Mouse (Mus musculus) ovary, postnatal 14 days (tissue): Measurements from ENCODE around the gene Med1.
"Not testable (repeated sequence)": the region's sequence is repeated elsewhere in the genome, so short reads cannot be mapped to it uniquely, and the experiment has no call there.

ENCODE experiments used
- DNase-seq: peaks from one replicate; pipeline ENCODE4 v3.0.0; 2022; ENCODE audit warnings: low spot score

Gene Med1

GRCm38 (mm10) chr11:98192901-98193805 is at the start of gene Med1:
Med1 (minus strand) TSS chr11:98193293.
- peak; percentile 86 for DNase-seq

GRCm38 (mm10) chr11:98238995-98239394 is 45.9 kb upstream of the Med1 start:
- no peak for DNase-seq

- DNase-seq, result no peak
Observed at GRCm38 (mm10) chr11:98238416-98238815, 45.3 kb upstream of the Med1 start.

- DNase-seq, result no peak
Observed at GRCm38 (mm10) chr11:98226349-98226748, 33.3 kb upstream of the Med1 start.

GRCm38 (mm10) chr11:98213311-98213710 is 20.2 kb upstream of the Med1 start:
- DNase-seq, result no peak

GRCm38 (mm10) chr11:98209661-98210060 is 16.6 kb upstream of the Med1 start:
- DNase-seq, result not testable (repeated sequence)

- not testable (repeated sequence) for DNase-seq
Observed at GRCm38 (mm10) chr11:98206281-98206680, 13.2 kb upstream of the Med1 start.

- DNase-seq, result no peak
Observed at GRCm38 (mm10) chr11:98205463-98205862, 12.4 kb upstream of the Med1 start.

GRCm38 (mm10) chr11:98203931-98204421 is 10.9 kb upstream of the Med1 start:
- no peak for DNase-seq

GRCm38 (mm10) chr11:98203351-98203911 is 10.3 kb upstream of the Med1 start:
- DNase-seq, result no peak

- peak; percentile 89 for DNase-seq
Observed at GRCm38 (mm10) chr11:98202641-98203350, 9.7 kb upstream of the Med1 start, which contains the start of gene Cdk12. Cdk12 (plus strand) TSS chr11:98203059.

GRCm38 (mm10) chr11:98201791-98202640 is 8.9 kb upstream of the Med1 start:
- peak; percentile 37 for DNase-seq

- no peak for DNase-seq
Observed at GRCm38 (mm10) chr11:98190820-98191219, 2.3 kb downstream of the Med1 start.

GRCm38 (mm10) chr11:98187640-98188395 is 5.3 kb downstream of the Med1 start:
- DNase-seq, result no peak

GRCm38 (mm10) chr11:98182149-98182548 is 10.9 kb downstream of the Med1 start:
- DNase-seq, result not testable (repeated sequence)

GRCm38 (mm10) chr11:98168400-98168799 is 24.7 kb downstream of the Med1 start:
- DNase-seq, result no peak

GRCm38 (mm10) chr11:98155094-98155493 is 38.0 kb downstream of the Med1 start:
- no peak for DNase-seq

GRCm38 (mm10) chr11:98150625-98151156 is 42.4 kb downstream of the Med1 start:
- DNase-seq, result no peak

- peak; percentile 83 for DNase-seq
Observed at GRCm38 (mm10) chr11:98149786-98150624, 43.1 kb downstream of the Med1 start, which contains the start of gene Fbxl20. Fbxl20 (minus strand) TSS chr11:98150403.
